Mouse (Mus musculus): ENCODE data around the gene Scin. TPM values are rescaled to one million over a fixed set of nuclear protein-coding genes. Genes with fewer than 3 reads are reported as not detected.
A peak's percentile ranks its signal among the peaks of the same experiment; 100 is the strongest.

Gene Scin
- polyA plus RNA-seq, 1 experiment, result 0.95 TPM

- no peak for DNase-seq (ENCODE audit: low spot score)
Measured at GRCm38 (mm10) chr12:40027444-40027843, 106.6 kb downstream of the Scin start.

DNA sequence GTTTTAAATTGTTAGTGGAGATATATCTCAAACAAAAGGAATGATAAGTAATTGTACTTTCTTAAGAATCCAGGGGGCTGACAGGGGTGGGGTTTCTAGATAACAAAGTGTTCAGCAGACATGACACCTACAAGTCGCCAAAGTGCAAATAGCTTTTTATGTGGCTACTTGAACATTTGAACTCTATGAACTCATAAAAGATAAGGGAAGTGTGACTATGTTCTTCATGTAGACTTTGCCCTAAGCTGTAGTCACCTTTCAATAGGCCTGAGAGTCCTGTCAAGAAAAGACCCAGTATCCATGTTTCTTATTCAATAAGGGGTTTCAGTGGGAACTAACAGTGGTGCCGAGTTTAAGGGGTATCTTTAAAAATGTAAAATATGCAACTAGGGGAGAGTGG lies 110.1 kb downstream of the Scin start:
- DNase-seq (ENCODE audit: low spot score), result no peak

DNA sequence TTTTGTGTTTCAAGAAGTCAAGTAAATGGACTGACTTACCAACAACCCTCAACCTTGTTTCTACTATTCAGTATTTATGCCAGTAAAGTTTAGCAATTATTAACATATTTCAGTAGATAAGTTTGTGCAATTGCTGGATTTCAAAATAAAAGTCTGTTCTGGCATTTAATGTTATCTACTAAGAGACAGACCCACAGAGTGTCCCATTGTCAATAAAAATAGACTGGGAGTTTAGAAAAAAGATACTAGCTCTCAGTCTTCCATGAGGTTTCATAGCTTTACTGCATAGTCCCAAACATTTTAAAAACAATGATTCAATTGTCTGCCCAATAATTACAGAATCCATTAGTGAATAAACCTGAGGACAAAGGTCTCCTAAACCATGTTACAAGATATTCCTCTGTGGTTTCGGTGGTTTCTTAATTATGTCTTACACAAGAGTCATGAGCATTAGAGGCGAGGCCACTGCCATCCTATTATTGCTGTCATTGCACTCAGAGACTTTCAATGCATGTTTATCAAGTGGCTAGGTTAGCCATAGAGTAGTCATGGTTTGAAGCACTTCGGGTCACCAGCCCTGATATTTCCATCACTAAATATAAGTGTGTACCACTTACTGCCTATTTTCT lies 110.9 kb downstream of the Scin start:
- no peak for DNase-seq (ENCODE audit: low spot score)

GRCm38 (mm10) chr12:40022344-40022743 lies 111.7 kb downstream of the Scin start:
- no peak for DNase-seq (ENCODE audit: low spot score)

- DNase-seq (ENCODE audit: low spot score), result no peak
Measured at GRCm38 (mm10) chr12:40017955-40018505, 116.0 kb downstream of the Scin start.

DNA sequence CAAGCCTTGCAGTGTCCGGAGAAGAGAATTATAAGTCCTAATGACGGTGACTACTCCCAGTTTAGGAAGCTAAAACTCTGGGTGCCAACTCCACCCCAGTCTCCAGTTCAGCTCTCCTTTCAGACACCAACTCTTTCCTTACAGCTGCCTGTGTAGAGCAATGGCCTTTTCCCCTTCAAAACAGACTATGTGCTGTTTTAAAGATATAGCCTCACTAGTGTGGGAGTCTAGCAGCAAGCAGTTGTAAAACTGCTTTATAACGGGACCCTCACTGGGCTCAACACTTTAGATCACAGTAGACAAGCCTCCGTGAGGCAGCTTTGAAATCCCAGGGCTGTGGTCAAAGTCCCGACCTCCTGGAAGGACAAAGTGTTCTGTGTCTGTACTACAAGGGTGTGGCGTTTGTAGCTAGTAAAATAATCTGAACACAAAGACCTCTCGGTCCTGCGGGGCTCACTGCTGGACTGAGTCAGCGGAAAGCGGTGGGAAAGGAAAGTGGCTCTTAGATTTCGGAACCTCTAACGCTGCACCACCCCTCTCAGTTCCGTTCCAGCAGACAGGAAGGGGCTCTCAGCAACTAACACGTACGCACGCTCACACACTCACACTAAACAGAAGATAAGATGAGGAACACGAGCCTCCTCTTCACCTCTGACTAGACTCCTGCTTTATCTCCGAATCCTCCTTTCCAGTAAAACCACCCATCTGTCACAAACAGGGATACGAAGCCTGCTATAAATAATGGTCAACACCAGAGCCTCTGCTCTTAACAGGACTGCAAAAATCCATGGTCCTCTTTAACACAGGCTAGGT lies 117.2 kb downstream of the Scin start:
- peak; percentile 23 for DNase-seq (ENCODE audit: low spot score)

- DNase-seq (ENCODE audit: low spot score), result no peak
Measured at GRCm38 (mm10) chr12:40016068-40016467, 118.0 kb downstream of the Scin start.

DNA sequence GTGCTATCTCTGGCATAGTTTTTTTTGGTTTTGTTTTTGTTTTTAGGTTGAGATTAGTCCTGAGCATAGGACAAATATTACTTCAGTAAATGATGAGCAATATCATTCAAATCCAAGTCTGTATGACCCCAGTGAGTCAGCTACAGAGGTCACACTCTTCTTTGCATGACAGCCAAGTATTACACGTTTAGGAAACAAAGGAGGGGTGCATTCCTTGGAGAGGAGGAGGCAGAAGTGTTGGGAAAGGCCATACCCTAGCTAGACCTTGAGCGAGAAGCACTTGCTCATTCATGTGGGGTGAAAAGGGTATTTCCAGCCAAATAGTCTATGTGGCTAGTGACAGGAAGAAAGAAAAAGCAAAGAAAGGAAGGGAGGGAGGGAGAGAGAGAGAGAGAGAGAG lies 124.2 kb downstream of the Scin start:
- no peak for DNase-seq (ENCODE audit: low spot score)

Other genes starting within 250 kb of the Scin start
- 31.7 and 33.2 TPM in 2 replicates for gene Arl4a, start 96.2 kb downstream of the Scin start, polyA plus RNA-seq (2012; rRNA removed)
- 0.06 and 0.08 TPM in 2 replicates for gene Lsmem1, start 65.3 kb upstream of the Scin start, polyA plus RNA-seq (2012; rRNA removed)
- 49.8 and 63.7 TPM in 2 replicates for gene Ifrd1, start 114.3 kb upstream of the Scin start, polyA plus RNA-seq (2012; rRNA removed)

Measured in urinary bladder, adult 2 months (tissue).